Mouse (Mus musculus): ENCODE results near the gene Dpp6.

DNA sequence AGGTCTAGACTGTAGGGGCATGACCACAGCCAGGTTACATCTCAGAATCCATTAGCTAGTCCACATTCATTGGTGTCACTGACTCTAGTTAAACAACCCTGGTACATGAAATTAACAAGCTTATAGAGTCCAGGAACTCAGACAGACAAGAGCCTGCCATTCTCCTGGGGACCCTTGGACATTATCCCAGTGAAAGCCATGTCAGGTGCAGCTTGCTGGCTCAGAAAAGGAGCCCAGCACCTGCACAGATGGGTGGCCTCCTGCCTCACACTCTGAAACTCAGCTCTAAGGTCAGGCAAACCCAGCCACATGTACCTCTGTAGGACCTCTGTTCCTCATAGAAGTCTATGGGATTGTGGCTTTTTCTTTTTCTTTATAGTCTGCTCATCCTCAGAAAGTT is 701.7 kb downstream of the Dpp6 start:
- TF ChIP-seq POLR2A (IDR thresholded peaks at IDR 0.05; ENCODE audit: borderline replicate concordance, control insufficient read depth, low read depth, low read length): no peak
- TF ChIP-seq CTCF (IDR thresholded peaks at IDR 0.05; ENCODE audit: control insufficient read depth, insufficient read depth, low read length): no peak

Measured in bone marrow, adult 2 months (tissue).